Mouse (Mus musculus): ENCODE results near the gene Cdc42ep5. TPM values are rescaled to one million over a fixed set of nuclear protein-coding genes. Genes with fewer than 3 reads are reported as not detected.

Cdc42ep5 gene
- polyA plus RNA-seq, 1 experiment: 98.9 TPM

DNA sequence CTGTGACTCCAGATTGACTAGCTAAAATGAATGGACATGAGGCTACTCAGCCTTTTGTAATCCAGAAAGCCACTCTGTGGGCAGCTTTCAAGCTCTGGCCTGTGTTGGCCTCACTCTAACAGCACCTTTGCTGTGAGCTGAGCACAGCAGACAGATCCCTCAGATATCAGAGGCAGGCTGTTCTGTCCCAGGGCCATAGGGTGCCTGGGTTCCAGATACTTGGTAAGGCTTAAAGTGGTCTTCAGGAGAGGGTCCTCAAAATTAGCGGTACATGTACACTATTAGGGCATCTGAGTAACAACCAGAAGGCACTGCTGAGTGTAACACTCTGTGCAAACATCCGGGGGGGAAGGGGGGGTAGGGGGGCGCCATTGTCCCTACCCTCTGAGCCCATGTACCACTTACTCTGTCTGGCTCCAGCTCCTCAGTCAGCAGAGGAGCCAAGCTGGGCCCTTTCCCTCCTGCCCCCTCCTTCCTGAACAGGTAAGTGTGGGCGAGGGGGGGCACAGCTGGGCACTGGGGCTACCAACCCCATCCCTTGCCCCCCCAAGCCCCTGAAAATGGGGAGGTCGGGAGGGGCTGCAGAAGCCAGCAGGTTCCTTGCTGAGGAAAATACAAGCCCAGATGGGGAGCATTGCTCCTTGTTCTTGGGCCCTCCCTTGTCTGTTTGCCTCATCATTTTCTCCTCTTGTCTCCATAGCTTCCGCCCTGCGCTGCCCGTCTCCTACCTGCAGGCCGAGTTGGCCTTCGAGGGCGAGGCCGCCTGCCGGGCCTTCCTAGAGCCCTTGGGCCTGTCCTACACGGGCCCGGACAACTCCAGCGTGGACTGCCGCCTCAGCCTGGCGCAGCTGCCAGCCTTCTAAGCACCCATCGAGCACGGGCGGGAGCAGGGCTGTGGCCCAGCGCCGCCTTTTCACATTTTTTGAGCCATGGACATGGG, 18.1 kb downstream of the Cdc42ep5 start:
- peak; percentile 31 for DNase-seq (ENCODE audit: low spot score)

DNA sequence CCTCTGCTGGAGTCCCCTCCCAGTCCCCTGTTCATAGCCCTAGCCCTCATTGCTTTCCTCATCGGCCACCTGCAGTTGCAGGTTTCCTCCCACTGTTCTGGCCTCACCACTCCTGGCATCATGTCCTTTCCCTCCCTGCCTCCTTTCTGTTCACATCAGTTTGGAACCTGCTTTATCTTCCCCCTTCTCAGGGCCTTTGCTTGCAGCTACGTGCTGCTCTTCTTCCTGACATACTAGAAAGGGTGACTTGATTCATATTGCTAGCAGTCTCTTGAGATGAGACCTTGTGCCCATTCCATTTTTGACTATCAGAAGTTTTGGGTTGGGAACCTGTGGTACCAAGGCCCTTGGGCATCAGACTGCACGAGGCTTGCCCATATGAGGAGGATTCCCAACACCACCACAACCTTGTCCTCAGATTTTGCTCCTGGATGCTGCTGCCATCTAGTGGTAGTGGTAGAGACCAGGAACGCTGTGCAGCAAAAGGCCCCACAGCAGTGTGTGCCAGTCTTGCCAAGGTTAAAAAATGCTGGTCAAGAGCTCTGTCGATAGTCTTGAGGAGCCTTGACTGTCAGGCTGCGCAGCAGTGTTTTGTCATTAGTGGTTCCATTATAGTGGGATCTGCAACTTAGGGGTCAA, 19.0 kb downstream of the Cdc42ep5 start:
- peak; percentile 32 for DNase-seq (ENCODE audit: low spot score)

DNA sequence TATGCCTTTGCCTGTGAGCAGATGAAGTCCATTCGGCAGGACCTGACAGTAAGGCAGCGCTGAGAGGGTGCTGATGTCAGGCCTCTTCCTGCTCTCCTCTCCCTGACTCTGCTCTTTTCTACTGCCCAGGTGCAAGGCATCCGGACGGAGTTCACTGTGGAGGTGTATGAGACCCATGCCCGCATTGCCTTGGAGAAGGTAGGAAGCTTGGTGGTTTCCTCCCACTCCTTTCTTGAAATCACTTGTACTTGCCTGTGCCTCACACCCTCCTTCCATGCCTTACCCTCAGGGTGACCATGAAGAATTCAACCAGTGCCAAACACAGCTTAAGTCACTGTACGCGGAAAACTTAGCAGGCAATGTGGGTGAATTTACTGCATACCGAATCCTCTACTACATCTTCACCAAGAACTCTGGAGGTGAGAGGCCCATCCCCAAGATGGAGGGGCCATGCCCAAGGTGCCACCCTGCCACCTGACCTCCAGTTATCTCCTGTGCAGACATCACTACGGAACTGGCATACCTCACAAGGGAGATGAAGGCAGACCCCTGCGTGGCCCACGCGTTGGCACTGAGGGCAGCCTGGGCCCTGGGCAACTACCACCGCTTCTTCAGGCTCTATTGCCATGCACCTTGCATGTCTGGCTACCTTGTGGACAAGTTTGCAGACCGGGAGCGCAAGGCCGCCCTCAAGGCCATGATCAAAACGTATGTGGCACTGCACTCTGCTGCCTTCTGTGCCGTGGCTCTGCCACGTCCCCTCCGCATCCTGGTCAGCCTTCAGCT, 19.7 kb downstream of the Cdc42ep5 start:
- peak; percentile 21 for DNase-seq (ENCODE audit: low spot score)

DNA sequence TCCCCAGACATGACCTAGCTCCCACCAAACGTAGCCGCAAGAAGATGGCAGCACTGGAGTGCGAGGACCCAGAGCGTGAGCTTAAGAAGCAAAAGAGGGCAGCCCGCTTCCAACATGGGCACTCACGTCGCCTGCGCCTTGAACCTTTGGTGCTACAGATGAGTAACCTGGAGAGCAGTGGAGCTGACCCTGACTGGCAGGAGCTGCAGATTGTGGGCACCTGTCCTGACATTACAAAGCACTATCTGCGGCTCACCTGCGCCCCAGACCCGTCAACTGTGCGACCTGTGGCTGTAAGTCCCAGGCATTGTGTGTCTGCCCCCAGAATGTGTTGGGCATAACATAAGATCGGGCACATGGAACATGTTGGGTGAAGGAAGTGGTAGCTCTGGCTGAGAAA, 20.6 kb downstream of the Cdc42ep5 start:
- DNase-seq (ENCODE audit: low spot score): peak; percentile 22

DNA sequence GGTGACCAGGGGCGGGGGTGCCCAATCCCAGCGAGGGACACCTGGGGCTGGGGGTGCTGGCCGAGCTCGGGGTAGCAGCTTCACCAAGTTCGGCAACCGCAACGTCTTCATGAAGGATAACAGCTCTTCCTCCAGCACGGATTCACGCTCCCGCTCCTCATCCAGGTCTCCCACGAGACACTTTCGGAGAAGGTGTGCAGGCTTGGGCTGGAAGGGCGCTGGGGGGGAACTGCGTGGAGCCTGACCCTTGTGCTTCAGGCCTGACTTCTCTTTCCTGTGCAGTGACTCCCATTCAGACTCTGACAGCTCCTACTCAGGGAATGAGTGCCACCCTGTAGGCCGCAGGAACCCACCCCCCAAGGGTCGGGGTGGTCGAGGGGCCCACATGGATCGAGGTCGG, 21.2 kb downstream of the Cdc42ep5 start:
- peak; percentile 20 for DNase-seq (ENCODE audit: low spot score)

DNA sequence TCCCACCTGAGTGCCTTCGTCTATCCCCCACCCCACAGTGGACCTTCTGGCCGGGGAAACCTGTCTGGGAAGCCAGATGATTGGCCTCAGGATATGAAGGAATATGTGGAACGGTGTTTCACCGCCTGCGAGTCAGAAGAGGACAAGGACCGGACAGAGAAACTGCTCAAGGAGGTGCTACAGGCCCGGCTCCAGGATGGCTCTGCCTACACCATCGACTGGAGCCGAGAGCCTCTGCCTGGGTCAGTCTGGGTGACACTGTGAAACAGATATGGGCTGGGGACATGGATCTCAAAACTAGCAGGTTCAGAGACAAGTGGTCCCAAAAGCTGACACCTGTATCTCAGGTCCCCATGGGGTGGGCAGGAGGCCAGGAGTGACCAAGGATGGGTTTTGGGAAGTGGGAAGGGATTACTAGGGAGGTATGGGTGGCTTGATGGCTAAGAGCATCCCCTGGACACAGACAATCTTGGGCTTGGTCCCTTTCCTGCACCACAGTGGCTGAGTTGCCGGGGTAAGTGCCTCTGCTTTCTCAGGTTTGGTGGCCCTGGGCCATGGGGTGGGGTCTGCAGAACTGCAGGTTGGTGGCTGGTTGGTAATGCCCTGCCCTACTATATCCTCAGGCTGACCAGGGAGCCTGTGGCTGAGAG, 21.7 kb downstream of the Cdc42ep5 start:
- DNase-seq (ENCODE audit: low spot score): no peak

DNA sequence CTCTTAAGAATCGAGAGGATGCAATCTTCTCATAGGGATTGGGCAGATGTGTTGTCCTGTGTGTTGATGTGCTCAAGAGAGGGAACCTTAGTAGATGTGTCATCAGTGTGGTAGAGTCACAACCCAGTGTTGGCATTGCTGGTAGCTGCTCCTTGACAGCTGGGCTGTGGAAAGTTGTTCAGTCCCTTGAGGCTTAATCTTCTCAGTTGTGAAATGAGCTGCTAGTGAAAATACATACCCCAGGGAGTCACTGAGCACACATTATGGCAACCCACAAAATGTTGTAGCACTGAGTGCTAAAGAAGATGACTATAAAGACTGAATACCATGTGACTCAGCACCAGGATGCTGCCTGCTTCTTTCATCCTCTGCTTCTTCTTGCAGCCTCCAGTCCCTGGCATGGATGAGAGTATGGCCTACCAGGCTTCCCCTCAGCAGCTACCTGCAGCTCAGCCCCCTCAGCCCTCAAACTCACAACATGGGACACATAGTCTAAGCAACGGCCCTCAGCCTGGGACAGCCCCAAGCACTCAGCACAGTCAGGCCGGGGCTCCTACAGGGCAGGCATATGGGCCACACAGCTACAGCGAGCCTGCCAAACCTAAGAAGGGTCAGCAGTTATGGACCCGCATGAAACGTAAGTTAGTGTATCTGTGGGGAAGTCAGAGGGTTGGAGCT, 22.9 kb downstream of the Cdc42ep5 start:
- DNase-seq (ENCODE audit: low spot score): no peak

DNA sequence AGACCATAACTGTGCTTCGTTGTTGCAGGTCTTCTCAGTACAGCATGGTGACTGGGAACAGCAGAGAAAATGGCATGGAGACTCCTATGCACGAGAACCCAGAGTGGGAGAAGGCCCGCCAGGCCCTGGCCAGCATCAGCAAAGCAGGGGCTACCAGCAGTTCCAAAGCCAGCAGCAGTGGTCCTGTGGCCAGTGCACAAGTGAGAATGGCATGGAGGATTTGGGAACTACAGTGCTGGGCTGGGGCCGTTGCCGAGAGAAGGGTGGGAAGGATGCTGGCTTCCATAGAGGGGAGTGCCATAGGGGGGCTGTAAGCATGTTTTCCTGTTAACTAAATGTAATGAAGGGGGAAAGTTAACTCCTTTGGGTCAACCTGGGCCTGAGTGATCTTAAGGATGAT, 25.3 kb downstream of the Cdc42ep5 start:
- DNase-seq (ENCODE audit: low spot score): peak; percentile 21

DNA sequence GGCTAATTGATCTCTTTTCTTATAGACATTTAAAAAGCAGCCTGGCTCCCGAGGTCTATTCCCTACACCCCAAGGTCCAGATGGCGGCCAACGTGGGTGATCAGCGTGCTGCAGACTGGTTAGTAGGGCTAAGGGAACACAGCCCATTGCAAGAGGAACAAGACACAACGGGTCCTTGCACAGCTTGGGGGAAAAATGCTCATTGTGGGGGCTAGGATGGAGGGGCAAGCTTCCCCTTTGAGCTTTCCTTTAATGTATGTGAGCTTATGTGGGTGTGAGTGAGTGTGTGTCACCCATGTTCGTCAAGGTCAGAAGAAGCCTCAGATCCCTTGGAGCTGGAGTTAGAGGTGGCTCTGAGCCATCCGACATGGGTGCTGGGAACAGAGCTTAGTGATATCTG, 26.0 kb downstream of the Cdc42ep5 start:
- DNase-seq (ENCODE audit: low spot score): no peak

DNA sequence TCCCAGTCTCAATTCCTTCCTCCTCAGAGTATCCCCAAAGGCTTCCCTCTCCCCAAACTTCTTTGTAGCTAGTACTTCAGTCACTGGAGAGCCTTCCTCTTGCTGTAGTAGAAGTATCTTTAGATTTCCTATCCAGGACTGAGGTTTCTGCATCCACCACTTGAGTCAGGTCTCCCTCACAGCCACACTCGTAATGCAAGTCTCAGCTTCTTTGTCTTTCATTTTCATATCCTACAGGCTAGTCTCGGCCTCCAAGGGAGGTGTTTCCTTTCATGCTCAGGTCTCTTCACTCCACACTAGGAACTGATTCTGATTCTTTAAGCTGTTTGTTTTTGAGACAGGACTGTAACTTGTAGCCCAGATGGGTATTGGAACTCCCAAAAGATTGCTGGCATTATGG, 26.5 kb downstream of the Cdc42ep5 start:
- DNase-seq (ENCODE audit: low spot score): no peak

DNA sequence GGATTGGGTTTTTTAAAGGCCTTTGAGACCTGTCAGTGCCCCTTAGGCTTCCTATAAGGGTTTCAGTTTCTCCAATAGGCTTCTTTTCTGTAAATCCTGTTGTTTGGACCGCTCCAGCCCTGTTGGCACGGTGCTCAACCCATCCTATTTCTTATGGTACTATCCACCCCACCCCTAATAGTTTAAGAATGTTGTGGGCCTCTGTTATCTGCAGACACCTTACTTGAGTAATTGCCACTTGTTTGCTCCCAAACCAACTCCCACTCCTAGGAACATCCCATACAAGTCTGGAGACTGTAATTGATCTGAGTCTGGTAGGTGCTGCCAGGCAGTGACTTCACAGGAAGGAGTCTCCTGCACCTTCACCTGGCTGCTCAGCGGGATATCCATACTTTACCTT, 26.9 kb downstream of the Cdc42ep5 start:
- no peak for DNase-seq (ENCODE audit: low spot score)

DNA sequence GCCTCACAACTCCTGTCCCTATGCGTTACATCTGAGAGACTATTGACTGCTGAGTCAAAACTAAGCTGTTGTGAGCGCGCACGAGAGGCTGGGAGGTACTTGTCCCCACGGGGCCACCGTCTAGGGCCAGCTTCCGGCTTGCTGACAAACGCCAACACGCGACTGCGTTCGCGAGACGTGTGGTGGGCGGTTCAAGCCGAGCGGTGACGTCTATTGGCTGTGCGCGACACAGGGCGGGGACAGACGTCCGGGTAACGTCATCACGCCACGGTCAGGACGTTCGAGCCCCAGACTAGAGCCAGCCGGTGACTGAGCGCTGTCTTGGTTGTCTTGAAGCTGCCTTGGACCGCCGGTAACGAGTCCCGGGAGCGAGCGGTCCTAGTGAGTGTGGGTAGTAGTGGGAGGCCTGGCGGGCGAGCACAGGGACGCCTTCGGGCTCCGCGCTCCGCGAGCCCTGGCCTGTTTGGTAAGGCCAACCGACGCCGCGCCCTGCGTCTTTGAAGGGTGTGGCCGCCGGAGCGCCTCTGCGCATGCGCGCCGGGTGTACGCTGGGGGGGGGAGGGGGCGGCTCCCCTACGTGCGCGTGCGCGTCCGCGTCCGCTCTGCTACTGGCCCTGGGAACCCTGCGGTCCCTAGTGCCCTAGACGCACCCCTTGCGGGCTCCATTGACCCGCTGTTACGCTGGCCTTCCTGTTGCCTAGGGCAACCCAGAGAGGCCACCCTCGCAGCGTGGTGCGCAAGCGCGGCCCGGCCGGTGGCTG, 27.7 kb downstream of the Cdc42ep5 start, which contains the start of gene Leng8:
Gene Leng8 (plus strand): TSS at position 269 of the 761 bp plus-strand sequence.
- peak; percentile 99 for DNase-seq (ENCODE audit: low spot score)

DNA sequence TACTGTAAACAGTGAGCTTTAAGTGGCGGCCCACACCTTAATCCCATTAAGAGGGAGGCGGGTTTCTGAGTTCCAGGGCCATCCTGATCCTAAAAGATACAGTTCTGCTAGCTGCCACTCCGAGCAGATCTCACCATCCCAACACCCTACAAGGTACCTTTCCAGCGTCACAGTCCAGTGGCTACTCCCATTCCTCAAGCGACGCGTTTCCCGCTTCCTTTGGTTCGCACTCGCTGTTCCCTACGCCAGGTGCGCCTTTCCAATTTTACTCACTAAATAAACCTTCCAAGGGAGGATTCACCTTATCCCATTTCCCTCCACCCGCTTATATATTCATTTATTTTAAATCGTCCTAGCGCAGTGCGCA, 28.3 kb downstream of the Cdc42ep5 start:
- DNase-seq (ENCODE audit: low spot score): peak; percentile 38

DNA sequence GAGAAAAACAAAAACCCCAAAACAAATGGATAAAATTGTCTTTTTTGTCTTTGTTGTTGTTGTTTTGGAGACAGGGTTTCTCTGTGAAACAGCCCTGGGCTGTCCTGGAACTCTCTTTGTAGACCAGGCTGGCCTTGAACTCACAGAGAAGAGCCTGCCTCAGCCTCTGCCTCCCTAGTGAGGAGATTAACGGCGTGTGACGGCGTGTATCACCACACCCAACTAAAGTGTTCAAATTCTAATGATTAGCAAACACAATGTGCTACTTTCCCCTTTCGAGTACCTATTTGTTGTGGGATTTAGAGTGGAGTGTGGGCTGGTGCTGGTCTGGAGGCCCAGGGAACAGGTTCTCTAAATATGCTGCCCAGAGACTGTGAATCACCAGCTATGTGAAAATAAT, 29.7 kb downstream of the Cdc42ep5 start:
- DNase-seq (ENCODE audit: low spot score): no peak

DNA sequence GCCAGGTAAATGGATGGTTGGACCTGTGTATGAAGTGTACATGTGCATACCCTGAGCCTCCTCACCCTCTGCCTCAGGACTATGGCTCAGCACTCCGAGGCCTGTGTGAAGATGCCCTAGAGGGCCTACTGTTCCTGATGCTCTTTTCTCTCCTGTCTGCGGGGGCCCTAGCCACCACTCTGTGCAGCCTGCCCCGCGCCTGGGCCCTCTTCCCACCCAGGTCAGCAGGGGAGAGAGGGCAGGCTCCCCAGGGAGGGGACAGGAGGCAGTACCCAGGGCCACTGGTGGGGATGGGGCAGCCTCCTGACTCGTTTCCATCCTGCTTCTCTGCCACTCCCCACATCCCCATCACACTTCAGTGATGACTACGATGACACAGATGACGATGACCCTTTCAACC, 31.7 kb downstream of the Cdc42ep5 start:
- no peak for DNase-seq (ENCODE audit: low spot score)

DNA sequence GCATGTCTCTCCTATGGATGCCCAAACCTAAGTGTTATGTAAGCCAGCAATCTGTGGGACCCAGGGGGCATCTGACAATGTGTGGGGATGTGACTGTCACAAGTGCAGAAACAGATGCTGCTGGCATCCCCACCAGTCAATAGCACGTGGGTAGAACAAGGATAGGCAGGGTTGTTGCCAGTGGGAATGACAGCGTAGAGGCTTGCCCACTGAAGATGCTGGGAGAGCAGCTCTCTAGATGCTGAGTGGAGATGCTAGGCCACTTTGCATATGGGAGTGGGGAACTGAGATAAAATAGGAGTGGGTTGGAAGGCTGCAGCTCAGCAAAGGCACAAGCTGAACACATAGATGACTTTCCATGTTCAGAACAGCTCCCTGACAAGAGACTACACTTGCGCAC, 32.1 kb downstream of the Cdc42ep5 start:
- DNase-seq (ENCODE audit: low spot score): no peak

DNA sequence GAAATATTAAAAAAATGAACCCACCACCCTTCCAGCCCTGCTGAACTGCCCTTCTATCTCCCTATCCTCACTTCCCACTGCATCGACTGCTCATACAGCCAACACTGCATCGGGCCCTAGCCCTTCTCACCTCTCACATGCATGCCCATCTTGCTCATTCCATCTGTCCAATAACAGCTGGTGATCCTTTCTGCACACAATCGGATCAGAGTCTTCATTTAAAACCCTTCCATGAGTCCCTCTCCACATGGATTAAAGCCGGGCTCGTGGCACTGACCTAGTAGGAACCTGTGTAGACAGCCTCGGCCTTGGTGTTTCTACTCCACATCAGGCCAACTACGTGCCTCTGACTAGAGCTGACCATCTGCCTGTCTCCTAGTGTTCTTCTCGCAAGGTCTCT, 32.7 kb downstream of the Cdc42ep5 start:
- DNase-seq (ENCODE audit: low spot score): no peak

DNA sequence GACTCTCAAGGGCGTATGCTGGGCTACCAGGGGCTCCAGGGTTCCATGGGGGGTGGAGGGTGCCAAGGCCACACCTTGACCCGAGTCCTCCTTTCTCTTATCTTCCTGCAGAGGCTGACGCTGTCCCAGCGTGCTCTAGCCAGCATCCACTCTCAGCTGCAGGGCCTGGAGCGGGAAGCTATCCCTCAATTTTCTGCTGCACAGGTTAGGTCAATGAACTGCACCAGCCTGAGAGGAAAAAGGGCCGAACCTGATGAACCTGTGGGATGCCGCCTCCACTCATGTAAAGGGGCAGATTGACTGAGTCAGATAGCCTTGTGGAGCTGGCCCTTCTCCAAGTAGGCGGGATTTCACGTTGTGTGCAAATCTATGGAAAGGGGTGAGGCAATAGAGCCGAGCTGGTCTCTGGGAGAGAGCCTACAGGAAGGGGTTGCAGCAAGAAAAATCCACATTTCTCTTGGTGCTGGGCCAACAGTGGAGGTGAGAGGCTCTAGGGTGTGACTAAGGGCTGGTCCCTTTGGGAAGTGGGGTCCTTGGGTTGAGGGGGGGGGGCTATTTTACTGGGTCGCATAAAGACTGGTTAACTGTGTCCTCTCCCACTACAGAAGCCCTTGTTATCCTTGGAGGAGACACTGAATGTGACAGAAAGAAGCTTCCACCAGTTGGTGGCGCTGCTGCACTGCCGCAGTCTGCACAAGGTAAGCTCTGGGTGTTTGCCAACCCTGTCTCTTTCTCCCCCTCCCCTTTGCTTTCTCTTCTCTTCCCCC, 33.8 kb downstream of the Cdc42ep5 start:
- peak; percentile 50 for DNase-seq (ENCODE audit: low spot score)

DNA sequence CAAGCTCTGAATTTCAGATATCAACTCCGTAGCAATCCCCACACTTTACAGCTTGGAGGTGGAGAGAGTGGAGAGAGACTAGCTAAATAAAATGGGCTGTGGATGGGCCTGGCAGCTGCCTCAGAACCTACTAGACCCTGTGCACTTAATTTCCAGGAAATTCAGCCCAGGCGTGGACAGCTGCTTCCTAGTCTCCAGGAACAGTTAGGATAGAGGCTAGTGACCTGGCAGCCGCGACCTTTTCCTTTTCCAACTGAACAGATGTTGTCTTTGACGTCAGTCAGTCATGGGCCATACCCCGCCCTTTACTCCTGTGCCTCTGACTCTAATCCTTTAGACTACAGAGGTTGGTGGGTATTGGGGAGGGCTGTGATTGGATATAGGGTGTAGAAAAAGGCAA, 35.8 kb downstream of the Cdc42ep5 start:
- no peak for DNase-seq (ENCODE audit: low spot score)

DNA sequence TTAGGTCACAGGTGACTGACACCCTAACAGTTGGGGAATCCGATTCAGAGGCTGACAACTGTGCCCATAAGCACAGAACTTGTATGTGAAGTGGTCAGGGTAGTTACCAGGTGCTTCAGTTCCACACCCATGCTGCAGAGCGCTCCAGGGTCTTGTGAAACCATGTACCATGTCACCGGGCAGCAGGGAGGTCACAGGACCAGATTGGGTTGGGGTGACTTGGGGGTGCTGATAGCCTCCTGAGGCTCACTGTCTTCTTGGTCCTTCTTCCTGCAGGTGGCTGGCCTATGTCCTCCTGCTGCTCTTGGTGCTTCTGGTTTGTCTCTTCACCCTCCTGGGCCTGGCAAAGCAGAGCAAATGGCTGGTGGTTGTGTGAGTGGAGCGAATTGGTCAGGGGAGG, 36.8 kb downstream of the Cdc42ep5 start:
- DNase-seq (ENCODE audit: low spot score): no peak

Measured in urinary bladder, adult 2 months (tissue).